Mouse (Mus musculus): ENCODE data around the gene Eif5b.

GRCm38 (mm10) chr1:38001956-38002355, 4.1 kb downstream of the Eif5b start:
- TF ChIP-seq POLR2A (IDR thresholded peaks at IDR 0.05; ENCODE audit: extremely low read depth, insufficient read depth, low read length), result no peak
- no peak for TF ChIP-seq CTCF (IDR thresholded peaks at IDR 0.05; ENCODE audit: extremely low read depth, insufficient read depth, low read length)

Data from cortical plate, adult 2 months (tissue).